Mouse (Mus musculus) midbrain, embryonic 11.5 days (tissue): ENCODE data around the gene Huwe1. TPM values are rescaled to one million over a fixed set of nuclear protein-coding genes. Genes with fewer than 3 reads are reported as not detected.

ENCODE experiments used
- ATAC-seq: fragments of 200-750 bp; cut with Nextera tagmentation; 2 replicates; pipeline ENCODE4 v1.8.0; 2017; ENCODE audit warnings: moderate TSS enrichment, moderate library complexity; ENCODE audit not compliant: low FRiP score
- DNase-seq: peaks from one replicate; pipeline ENCODE4 v3.0.0; 2015; ENCODE audit warnings: low spot score; ENCODE audit errors: missing footprints
- H3K27ac ChIP-seq: fragments of 300-500 bp; sonication (generic); 2 replicates; pipeline ENCODE4 v1.5.1; 2014; ENCODE audit warnings: low read depth, low read length
- H3K27me3 ChIP-seq: fragments of 300-500 bp; sonication (generic); 2 replicates; pipeline ENCODE4 v1.6.1; 2014; ENCODE audit warnings: mild to moderate bottlenecking, low read length, moderate library complexity, mixed read lengths; ENCODE audit not compliant: control insufficient read depth, insufficient read depth
- H3K36me3 ChIP-seq: fragments of 300-500 bp; sonication (generic); 2 replicates; pipeline ENCODE4 v1.6.1; 2014; ENCODE audit warnings: mild to moderate bottlenecking, low read length, moderate library complexity, mixed read lengths; ENCODE audit not compliant: control insufficient read depth, insufficient read depth
- H3K4me1 ChIP-seq: fragments of 300-500 bp; sonication (generic); 2 replicates; pipeline ENCODE4 v1.6.1; 2014; ENCODE audit warnings: low read length; ENCODE audit not compliant: control insufficient read depth, insufficient read depth
- H3K4me2 ChIP-seq: fragments of 300-500 bp; sonication (generic); 2 replicates; pipeline ENCODE4 v1.6.1; 2014; ENCODE audit warnings: mild to moderate bottlenecking, moderate library complexity
- H3K4me3 ChIP-seq: fragments of 300-500 bp; sonication (generic); 2 replicates; pipeline ENCODE4 v1.5.1; 2014; ENCODE audit warnings: low read depth, low read length
- H3K9ac ChIP-seq: fragments of 300-500 bp; sonication (generic); 2 replicates; pipeline ENCODE4 v1.6.1; 2014; ENCODE audit warnings: low read length
- H3K9me3 ChIP-seq: fragments of 300-500 bp; sonication (generic); 2 replicates; pipeline ENCODE4 v1.6.1; 2016; ENCODE audit warnings: low read length; ENCODE audit not compliant: control insufficient read depth
- WGBS: fragments of 180-500 bp; shearing (Covaris S2); extraction: QIAGEN DNeasy Blood & Tissue Kit; methylation state at CpG from one replicate; pipeline ENCODE4 v1.1.7; 2014; 5-methylcytosine and 5-hydroxymethylcytosine counted together
- polyA plus RNA-seq: library from polyadenylated mRNA; unstranded; fragments of >200 nt; fragmentation: Nextera tagmentation; extraction: Ambion mirVana; gene quantifications from 2 replicates; pipeline ENCODE4 v1.2.1, GENCODE M21; 2014

The Huwe1 gene
- polyA plus RNA-seq, 1 experiment from 2014 or later = 55.5 TPM

GRCm38 (mm10) chrX:151804388-151804787 lies 3.8 kb downstream of the Huwe1 start:
- Histone ChIP-seq H3K9me3 (no peaks in the 10 kb centered on the region; the same call in 1 of the 2 replicates), H3K27me3 (no peaks in the 10 kb centered on the region), H3K27ac (no peak overlapping the region), H3K4me2 (peak overlapping the region; percentile 61), H3K36me3 (no peaks in the 10 kb centered on the region), H3K4me1 (no peaks in the 10 kb centered on the region), H3K9ac (peak overlapping the region; percentile 69), H3K4me3 (peak overlapping the region; percentile 45)
- peak; percentile 83 for DNase-seq
- 15% methylated on average over 9 of the region's 9 CpGs for WGBS
- ATAC-seq = no peak

GRCm38 (mm10) chrX:151811481-151811880 lies 10.9 kb downstream of the Huwe1 start:
- no peak for DNase-seq
- Histone ChIP-seq H3K4me1 (no peaks in the 10 kb centered on the region), H3K27ac (no peak overlapping the region), H3K4me2 (no peak overlapping the region), H3K4me3 (no peak overlapping the region), H3K9ac (no peak overlapping the region), H3K27me3 (no peaks in the 10 kb centered on the region), H3K36me3 (no peaks in the 10 kb centered on the region), H3K9me3 (no peaks in the 10 kb centered on the region)
- WGBS = 82% methylated on average over 6 of the region's 6 CpGs
- no peak for ATAC-seq

GRCm38 (mm10) chrX:151813656-151814055 lies 13.0 kb downstream of the Huwe1 start:
- no peaks in the 10 kb centered on the region for H3K27me3 ChIP-seq
- no peak overlapping the region for H3K4me2 ChIP-seq

DNA sequence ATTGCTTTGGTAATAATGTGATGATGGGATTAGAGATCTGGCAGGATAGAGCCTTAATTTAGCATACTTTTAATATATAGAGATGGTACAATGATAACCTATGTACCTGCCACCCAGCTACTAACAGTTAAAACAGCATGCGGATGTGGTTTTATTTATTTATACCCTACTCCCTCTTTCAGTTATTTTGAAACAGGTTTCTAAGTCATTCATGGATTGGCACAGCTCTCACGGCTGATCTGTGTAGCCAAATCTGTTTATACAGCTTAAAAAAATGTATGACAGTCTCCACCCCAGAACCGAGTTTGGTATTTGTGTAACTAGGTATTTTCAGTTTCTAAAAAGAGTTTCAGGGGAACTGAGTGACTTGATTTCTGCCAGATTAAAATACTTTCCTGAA lies 17.1 kb downstream of the Huwe1 start:
- no peak overlapping the region for H3K9ac ChIP-seq
- no peak overlapping the region for H3K4me2 ChIP-seq
- ATAC-seq (no peak), DNase-seq (no peak)
- H3K36me3 ChIP-seq = no peaks in the 10 kb centered on the region
- no peaks in the 10 kb centered on the region for H3K27me3 ChIP-seq
- H3K4me3 ChIP-seq = no peak overlapping the region
- no peaks in the 10 kb centered on the region for H3K4me1 ChIP-seq
- no peaks in the 10 kb centered on the region for H3K9me3 ChIP-seq
- no peak overlapping the region for H3K27ac ChIP-seq
- WGBS = 87% methylated on average over 3 of the region's 3 CpGs

More at GRCm38 (mm10) chrX:151813656-151814055, 13.0 kb downstream of the Huwe1 start:
- H3K4me3 ChIP-seq = no peak overlapping the region
- H3K9ac ChIP-seq = no peak overlapping the region
- no peaks in the 10 kb centered on the region for H3K4me1 ChIP-seq
- WGBS = 90% methylated on average over 1 of the region's 1 CpGs
- ATAC-seq (no peak), DNase-seq (no peak)
- H3K27ac ChIP-seq = no peak overlapping the region
- no peaks in the 10 kb centered on the region for H3K36me3 ChIP-seq
- H3K9me3 ChIP-seq = no peaks in the 10 kb centered on the region

DNA sequence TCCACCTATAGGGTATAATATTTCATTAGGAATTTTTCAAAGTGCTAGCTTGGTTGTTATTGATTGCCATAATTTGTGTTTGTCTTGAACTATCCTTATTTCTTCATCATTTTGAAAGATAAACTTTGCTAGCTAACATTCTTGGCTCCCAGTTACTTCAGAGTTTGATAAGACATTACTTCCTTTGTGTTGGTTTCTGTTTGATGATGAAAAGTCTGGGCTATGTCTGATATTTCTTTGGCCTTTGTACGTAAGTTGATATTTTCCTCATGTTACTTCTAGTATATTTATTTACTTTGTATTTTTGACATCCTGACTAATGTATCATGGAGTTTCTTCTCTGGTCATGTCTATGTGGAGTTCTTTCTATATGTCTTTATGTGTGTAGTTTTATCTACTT lies 28.4 kb downstream of the Huwe1 start:
- ATAC-seq = no peak
- no peaks in the 10 kb centered on the region for H3K27me3 ChIP-seq
- H3K4me2 ChIP-seq = no peak overlapping the region
- no peak overlapping the region for H3K4me3 ChIP-seq
- H3K36me3 ChIP-seq = no peaks in the 10 kb centered on the region
- H3K9ac ChIP-seq = no peak overlapping the region
- no peaks in the 10 kb centered on the region for H3K4me1 ChIP-seq
- H3K27ac ChIP-seq = no peak overlapping the region
- DNase-seq = no peak
- WGBS = 91% methylated on average over 1 of the region's 1 CpGs
- H3K9me3 ChIP-seq = no peaks in the 10 kb centered on the region

DNA sequence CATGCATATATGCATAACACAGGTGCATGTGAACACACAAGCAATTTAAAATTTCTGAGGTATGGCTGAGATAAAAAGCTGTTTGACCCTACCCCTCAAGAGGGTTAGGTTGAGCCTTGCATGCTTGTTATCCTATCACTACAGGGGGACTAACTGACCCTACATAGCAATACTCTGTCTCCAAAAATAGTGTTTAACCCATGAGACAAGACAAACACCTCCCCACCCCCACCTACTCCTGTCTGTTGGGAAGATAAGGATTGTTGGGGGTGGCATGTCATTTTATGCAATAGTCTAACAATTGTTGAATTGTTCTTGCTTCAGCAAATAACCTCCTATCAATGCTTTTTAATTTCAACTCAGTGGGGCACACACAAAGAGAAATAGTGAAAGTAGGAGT lies 30.7 kb downstream of the Huwe1 start:
- Histone ChIP-seq H3K4me2 (no peak overlapping the region), H3K36me3 (no peaks in the 10 kb centered on the region), H3K27ac (no peak overlapping the region), H3K4me1 (no peaks in the 10 kb centered on the region), H3K9ac (no peak overlapping the region), H3K9me3 (no peaks in the 10 kb centered on the region), H3K4me3 (no peak overlapping the region), H3K27me3 (no peaks in the 10 kb centered on the region)
- ATAC-seq (no peak), DNase-seq (no peak)

- Histone ChIP-seq H3K4me2 (no peak overlapping the region), H3K27me3 (no peaks in the 10 kb centered on the region; the same call in 1 of the 2 replicates), H3K9ac (no peak overlapping the region), H3K36me3 (no peaks in the 10 kb centered on the region), H3K27ac (no peak overlapping the region), H3K9me3 (no peaks in the 10 kb centered on the region), H3K4me3 (no peak overlapping the region), H3K4me1 (no peaks in the 10 kb centered on the region)
- ATAC-seq (no peak), DNase-seq (no peak)
Measured at GRCm38 (mm10) chrX:151832982-151833381, 32.4 kb downstream of the Huwe1 start.

GRCm38 (mm10) chrX:151859436-151859835 lies 58.8 kb downstream of the Huwe1 start:
- no peak for DNase-seq
- H3K4me2 ChIP-seq = no peak overlapping the region
- peaks cover 3% of the 10 kb centered on the region; the same call in 1 of the 2 replicates for H3K27me3 ChIP-seq
- H3K27ac ChIP-seq = no peak overlapping the region
- no peak overlapping the region for H3K9ac ChIP-seq
- no peaks in the 10 kb centered on the region for H3K4me1 ChIP-seq
- ATAC-seq = no peak
- peaks cover 2% of the 10 kb centered on the region; the same call in 1 of the 2 replicates for H3K36me3 ChIP-seq
- H3K9me3 ChIP-seq = no peaks in the 10 kb centered on the region
- WGBS = 91% methylated on average over 8 of the region's 8 CpGs
- H3K4me3 ChIP-seq = no peak overlapping the region

DNA sequence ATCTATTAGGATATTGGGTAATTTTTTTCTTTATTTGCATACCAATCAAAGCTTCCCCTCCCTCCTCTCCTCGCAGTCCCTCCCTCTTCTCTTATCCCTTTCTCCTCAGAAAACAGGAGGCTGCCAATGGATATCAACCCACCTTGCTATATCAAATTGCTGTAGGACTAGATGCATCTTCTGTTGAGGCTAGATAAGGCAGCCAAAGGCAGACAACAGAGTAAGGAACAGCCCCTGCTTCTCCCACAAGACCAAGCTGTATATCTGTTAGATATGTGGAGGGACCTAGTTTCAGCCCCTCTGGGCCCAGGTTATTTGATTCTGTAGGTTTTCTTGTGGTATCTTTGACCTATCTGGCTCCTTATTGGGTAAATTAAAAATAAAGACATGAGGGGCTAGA lies 110.1 kb downstream of the Huwe1 start:
- no peak overlapping the region for H3K4me3 ChIP-seq
- no peaks in the 10 kb centered on the region for H3K4me1 ChIP-seq
- ATAC-seq = no peak
- H3K9me3 ChIP-seq = no peaks in the 10 kb centered on the region
- no peak overlapping the region for H3K27ac ChIP-seq
- H3K36me3 ChIP-seq = peaks cover 3% of the 10 kb centered on the region
- DNase-seq = no peak
- no peak overlapping the region for H3K9ac ChIP-seq
- peaks cover 23% of the 10 kb centered on the region for H3K27me3 ChIP-seq
- 74% methylated on average over 1 of the region's 1 CpGs for WGBS
- H3K4me2 ChIP-seq = no peak overlapping the region

DNA sequence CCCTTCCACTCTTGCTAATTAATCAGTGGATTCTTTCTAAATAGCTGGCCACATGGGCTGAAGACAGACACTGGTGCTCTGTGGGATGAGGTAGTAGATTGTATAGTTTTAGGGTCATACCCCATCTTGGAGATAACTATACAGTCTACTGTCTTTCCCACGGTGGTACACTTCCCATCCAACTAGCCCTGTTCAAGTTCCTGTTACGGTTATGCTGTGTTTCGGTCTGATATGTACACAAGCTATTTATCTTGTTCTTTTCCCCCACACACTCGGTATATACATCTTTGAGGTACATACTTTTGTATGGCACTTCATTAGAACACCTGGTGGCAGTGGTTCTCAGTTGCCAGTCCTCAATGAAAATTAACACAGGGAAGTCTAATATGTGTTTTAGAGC lies 111.7 kb downstream of the Huwe1 start:
- H3K36me3 ChIP-seq = peaks cover 8% of the 10 kb centered on the region
- no peak overlapping the region for H3K4me3 ChIP-seq
- no peaks in the 10 kb centered on the region for H3K4me1 ChIP-seq
- H3K9ac ChIP-seq = no peak overlapping the region
- H3K27me3 ChIP-seq = peaks cover 20% of the 10 kb centered on the region
- no peak overlapping the region for H3K4me2 ChIP-seq
- 89% methylated on average over 4 of the region's 4 CpGs for WGBS
- no peak overlapping the region for H3K27ac ChIP-seq
- H3K9me3 ChIP-seq = no peaks in the 10 kb centered on the region
- ATAC-seq (no peak), DNase-seq (no peak)
